Mouse (Mus musculus): Measurements from ENCODE around the gene Calcb.

- TF ChIP-seq POLR2A (IDR thresholded peaks at IDR 0.05; ENCODE audit: borderline replicate concordance, extremely low read depth, low read depth, low read length) (no peak), CTCF (IDR thresholded peaks at IDR 0.05; ENCODE audit: insufficient read depth, low read length) (no peak)
Observed at GRCm38 (mm10) chr7:114718300-114718699, at the start of gene Calcb.
